Mouse (Mus musculus) brown adipose tissue, adult 24 weeks (tissue): Measurements from ENCODE around the gene 1700061G19Rik. TPM values are rescaled to one million over a fixed set of nuclear protein-coding genes. Genes with fewer than 3 reads are reported as not detected.
"Not testable (repeated sequence)": the region's sequence is repeated elsewhere in the genome, so short reads cannot be mapped to it uniquely, and the experiment has no call there.

ENCODE experiments used
- H3K27ac ChIP-seq: fragments of 200-500 bp; replicated peaks from 2 replicates; pipeline ENCODE4 v1.5.1; 2012; ENCODE audit warnings: low read depth, mild to moderate bottlenecking, low read length
- H3K4me1 ChIP-seq: fragments of 200-500 bp; 2 replicates; pipeline ENCODE4 v1.6.1; 2012; ENCODE audit warnings: low read length, mixed read lengths; ENCODE audit not compliant: control insufficient read depth, insufficient read depth, insufficient read length
- H3K4me3 ChIP-seq: fragments of 200-500 bp; 2 replicates; pipeline ENCODE4 v1.5.1; 2012; ENCODE audit warnings: low read depth, mild to moderate bottlenecking, low read length, moderate library complexity; ENCODE audit not compliant: insufficient read depth
- polyA plus RNA-seq: library from polyadenylated mRNA; stranded (reverse); fragments of >200 nt; gene quantifications from 2 replicates; pipeline ENCODE4 v1.2.4, GENCODE M21; 2012; ENCODE audit not compliant: missing spikeins, insufficient read depth, insufficient read length

1700061G19Rik gene
- polyA plus RNA-seq, 1 experiment: not detected

DNA sequence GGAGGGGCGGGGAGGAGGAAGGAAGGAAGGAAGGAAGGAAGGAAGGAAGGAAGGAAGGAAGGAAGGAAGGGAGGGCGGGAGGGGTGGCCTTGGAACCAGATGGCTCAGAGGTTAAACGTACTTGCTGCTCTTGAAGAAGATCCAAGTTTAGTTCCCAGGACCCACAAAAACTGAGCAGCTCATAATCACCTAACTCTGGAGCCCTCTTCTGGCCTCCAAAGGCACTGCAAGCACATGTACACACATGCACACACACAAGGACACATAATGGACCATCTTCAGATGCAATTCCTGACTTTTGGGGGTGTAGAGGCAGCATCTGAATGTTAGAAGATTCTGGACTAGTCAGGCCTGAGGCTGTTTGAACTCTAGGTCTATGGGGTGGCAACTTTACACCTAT lies 12.8 kb downstream of the 1700061G19Rik start:
- H3K4me1 ChIP-seq: no peaks in the 10 kb centered on the region; the same call in 1 of the 2 replicates
- no peak overlapping the region for H3K4me3 ChIP-seq
- H3K27ac ChIP-seq: no peak overlapping the region

DNA sequence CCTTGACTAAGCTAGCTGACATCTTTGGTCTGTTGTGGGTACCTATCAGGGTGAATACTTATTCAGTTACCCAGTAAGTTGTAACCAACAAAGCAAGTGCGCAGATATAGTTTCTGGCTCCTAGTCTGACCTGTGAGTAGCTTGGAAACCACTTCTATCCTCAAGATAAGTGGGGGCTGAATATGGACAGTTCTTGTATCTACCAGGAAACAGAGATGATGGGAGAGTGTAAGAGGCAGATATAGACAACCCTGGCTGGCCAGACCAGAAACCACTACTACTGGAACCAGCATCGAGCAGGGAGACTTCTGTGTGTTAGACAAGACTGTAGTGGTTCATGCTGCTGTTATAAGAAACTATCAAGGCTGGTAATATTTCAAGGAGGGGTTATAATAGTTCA lies 14.7 kb downstream of the 1700061G19Rik start:
- no peak overlapping the region for H3K4me3 ChIP-seq
- H3K4me1 ChIP-seq: no peaks in the 10 kb centered on the region
- H3K27ac ChIP-seq: no peak overlapping the region

DNA sequence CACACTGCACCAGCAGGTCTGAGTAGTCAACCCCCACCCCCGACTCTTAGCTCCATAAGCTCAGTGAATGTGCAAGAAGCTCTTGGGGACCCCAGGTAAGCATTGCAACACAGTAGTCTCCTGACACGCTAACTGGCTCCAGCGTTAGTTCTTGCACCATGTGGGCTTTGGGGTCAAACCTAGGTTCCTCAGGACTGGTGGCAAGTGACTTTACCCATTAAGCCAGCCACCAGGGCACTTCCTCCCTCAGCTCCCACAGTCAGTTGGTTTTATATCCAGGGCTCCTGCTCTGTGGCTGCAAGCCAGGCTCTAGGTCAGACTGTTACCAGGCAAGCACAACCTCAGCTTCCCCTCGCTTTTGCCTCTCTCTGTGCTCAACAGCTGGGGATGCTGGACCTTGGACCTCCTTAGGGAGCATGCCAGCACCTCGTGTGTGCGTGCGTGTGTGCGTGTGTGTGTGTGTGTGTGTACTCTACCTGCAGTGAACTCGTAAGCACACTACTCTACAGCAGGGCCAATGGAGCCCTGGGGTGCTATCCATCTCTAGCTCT lies 20.2 kb downstream of the 1700061G19Rik start:
- H3K4me3 ChIP-seq: no peak overlapping the region
- no peaks in the 10 kb centered on the region; the same call in 1 of the 2 replicates for H3K4me1 ChIP-seq
- H3K27ac ChIP-seq: no peak overlapping the region

DNA sequence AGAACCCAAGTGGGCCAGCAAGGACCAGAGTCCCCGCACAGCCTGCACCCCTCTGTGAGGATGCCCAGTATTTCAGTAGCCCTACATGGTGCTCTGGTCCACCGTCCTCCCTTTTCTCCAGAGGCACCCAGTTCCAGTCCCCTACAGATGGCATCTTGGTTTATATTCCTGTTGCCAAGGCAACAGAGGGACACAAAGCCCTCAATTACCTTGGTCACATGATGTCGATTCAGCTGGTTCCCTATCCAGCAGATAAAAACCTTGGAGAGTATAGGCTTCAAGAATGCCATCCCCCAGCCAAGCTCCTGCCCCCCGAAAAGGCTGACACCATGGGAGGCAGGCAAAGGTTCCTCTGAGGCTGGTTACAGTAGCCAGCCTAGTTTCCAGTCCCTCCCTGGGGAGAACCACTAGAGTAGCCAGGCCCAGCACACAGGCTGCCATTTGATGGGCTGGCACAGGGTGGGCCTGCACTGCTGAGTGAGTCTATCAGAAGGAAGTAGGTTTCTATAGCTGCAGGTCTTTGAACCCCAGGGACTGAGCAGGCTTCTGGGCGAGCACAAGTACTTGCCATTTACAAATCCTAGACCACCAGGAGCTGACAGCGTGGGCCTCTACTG lies 21.3 kb downstream of the 1700061G19Rik start:
- H3K4me1 ChIP-seq: no peaks in the 10 kb centered on the region; the same call in 1 of the 2 replicates

DNA sequence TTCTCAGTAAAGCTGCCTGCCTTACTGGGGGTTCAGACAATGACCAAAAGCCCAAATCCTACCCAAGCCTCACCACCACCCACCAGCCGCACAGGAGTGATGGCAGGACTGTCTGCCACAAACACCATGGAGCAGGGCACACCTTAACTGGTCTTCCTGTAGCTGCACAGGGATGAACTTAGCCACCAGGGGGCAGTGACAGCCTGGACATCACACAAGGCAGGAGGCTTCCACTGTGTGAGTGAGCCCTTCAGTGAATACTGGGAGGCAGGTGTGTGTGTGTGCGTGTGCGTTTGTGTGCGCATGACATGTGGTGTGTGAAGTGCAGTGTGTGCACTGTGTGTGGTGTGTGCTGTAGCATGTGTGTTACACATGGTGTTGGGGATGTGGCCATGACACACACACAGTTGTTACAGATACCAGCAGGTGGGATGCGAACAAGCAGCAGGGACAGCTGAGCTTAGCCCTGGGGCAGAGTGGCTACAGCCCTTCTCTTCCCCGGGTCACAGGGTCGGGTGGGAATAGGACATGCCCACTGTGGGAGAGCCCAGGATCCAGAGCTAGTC lies 22.4 kb downstream of the 1700061G19Rik start:
- H3K4me1 ChIP-seq: no peaks in the 10 kb centered on the region; the same call in 1 of the 2 replicates
- H3K4me3 ChIP-seq: no peak overlapping the region
- H3K27ac ChIP-seq: no peak overlapping the region

More for the DNA sequence above, 21.3 kb downstream of the 1700061G19Rik start:
- Histone ChIP-seq H3K27ac (no peak overlapping the region), H3K4me3 (no peak overlapping the region)

DNA sequence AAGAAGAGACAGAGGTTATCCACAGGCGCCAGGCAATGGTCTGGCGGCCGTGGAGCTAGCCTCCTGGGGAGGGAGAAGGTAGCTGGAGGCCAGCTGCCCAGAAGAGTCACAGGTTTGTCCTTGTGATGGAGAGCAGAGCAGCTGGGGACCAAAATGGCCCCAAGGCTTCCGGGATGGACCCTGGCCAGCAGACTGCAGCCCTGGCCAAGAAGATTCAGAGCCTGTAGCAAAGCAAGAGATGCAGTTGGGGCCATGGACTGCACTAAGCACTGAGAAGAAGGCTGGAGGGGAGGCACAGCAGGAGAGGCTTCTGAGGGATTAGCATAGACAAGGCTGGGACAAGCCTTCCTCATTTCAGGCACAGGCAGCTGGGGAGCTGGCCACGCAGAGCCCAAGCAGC lies 27.4 kb downstream of the 1700061G19Rik start:
- Histone ChIP-seq H3K27ac (no peak overlapping the region), H3K4me3 (no peak overlapping the region), H3K4me1 (no peaks in the 10 kb centered on the region; the same call in 1 of the 2 replicates)

DNA sequence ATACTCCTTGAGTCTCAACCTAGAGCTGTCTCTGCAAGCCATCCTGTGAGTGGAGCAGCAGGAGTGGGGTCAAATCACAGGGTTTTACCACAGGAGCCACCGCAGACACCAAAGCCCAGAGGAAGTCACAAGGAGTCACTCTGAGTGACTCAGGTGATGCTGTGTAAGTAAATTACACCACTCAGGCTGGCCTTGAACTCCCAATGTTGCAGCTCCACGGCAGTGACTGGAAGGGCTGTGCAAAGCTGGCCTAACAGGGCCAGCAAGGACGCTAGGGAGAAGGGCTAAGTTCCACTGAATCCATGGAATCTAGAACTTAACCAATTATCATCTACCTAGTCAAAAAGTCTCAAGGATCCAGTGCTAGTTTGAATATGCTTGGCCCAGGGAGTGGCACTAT lies 30.9 kb downstream of the 1700061G19Rik start:
- Histone ChIP-seq H3K27ac (no peak overlapping the region), H3K4me3 (no peak overlapping the region), H3K4me1 (no peaks in the 10 kb centered on the region; the same call in 1 of the 2 replicates)

DNA sequence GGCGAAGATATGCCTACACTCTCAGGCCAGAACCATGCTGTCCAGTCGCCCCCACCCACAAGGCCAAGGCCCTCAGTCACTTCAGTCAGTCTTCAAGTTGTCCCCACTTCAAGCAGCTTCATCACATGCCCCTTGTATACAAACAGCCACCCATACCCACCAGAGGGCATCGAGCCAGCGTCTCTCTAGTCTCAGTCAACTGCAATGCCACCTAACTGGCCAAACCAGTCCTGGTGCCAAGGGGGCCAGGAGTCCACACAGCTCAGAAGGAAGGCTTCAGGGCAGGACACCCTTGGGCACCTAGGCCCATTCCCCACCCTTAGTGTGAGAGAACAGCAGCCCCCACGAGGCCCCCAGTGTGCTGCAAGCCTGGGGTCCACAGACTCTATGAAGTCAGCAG lies 31.8 kb downstream of the 1700061G19Rik start:
- Histone ChIP-seq H3K4me3 (no peak overlapping the region), H3K4me1 (no peaks in the 10 kb centered on the region; the same call in 1 of the 2 replicates), H3K27ac (no peak overlapping the region)

DNA sequence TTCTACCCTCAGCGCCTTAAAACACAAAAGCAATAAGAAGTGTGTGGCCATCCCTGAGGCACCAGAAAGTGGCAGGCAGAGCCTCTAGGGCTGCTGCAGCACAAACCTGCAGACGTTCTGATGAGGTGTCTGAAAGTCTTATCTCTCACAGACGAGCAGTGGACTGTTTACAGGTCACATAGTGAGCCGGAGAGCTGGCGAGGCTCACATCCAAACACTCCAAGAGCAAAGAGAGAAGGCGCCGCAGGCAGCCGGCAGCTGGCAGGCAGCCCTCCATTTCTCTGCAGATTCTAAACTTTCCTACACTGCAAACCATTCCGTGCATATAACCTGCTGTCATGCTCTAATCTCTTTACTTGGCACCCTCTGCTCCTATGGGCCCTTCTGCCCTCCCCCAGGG lies 32.6 kb downstream of the 1700061G19Rik start:
- Histone ChIP-seq H3K4me3 (no peak overlapping the region), H3K27ac (no peak overlapping the region), H3K4me1 (no peaks in the 10 kb centered on the region; the same call in 1 of the 2 replicates)

DNA sequence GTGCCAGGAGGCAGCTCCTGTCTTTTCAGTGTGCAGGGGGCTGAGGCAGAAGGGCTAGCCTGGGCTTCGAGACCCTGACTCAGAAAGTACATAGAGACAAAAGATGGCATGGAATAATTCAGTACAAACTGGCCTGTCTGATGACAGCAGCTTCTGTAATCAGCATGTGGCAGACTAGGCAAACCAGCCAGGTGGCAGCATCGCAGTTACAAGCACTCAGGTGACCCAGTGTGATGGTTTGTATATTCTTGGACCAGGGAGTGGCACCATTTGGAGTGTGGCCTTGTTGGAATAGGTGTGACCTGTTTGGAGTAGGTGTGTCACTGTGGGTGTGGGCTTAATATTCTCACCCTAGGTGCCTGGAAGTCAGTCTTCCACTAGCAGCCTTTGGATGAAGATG lies 34.5 kb downstream of the 1700061G19Rik start:
- not testable (repeated sequence) for H3K4me1 ChIP-seq, H3K27ac ChIP-seq, H3K4me3 ChIP-seq

DNA sequence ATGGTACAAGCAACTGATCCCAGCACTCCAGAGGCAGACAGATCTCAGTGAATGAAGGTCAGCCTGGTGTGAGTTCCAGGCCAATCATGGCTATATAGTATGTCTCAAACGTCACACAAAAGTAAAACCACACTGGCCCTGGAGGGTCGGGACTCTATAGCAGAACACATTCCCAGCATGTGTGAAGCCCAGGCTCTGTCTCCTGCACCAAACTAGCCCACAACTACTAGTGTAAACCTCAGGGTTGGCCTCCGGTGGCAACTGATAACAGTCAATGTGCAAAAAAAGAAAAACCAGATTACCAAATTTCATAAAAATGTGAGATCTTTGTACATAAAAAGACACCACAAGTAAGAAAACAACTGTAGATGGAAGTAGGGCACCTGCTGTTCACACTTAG lies 37.7 kb downstream of the 1700061G19Rik start:
- no peak overlapping the region for H3K27ac ChIP-seq
- H3K4me3 ChIP-seq: no peak overlapping the region
- peaks cover 2% of the 10 kb centered on the region; the same call in 1 of the 2 replicates for H3K4me1 ChIP-seq

DNA sequence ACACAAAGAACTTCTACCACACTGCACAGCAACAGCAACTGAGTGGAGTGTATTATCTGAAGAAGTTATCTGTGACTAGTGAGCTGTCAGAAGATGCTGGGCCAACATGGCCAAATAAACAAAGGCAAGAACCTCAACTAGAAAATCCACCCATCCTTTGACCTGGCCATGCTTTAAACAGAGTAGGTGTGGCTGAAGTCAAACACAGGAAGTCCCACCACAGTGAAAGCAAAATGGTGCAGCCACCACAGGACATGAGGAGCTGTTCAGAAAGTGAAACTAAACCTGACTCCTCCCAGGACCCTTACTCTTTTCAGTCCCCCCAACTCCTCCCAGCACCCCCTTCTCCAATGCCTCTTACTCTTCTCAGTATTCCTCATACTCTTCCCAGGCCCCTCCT lies 38.2 kb downstream of the 1700061G19Rik start:
- Histone ChIP-seq H3K27ac (no peak overlapping the region), H3K4me3 (no peak overlapping the region), H3K4me1 (peaks cover 2% of the 10 kb centered on the region; the same call in 1 of the 2 replicates)

DNA sequence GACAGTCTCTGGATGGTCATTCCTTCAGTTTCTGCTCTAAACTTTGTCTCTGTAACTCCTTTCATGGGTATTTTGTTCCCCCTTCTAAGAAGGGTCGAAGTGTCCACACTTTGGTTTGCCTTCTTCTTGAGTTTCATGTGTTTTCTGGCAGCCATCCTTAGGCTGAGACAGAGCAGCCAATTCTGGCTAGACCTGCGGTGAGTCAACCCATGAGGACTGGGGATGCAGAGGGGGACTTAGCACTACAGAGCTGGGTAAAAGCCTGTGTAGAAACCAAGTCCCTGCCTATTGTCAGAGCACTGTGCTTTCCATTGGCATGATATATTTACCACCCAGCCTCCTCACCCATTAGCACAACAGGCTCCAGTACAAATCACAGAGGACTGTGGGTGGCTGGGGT lies 41.9 kb downstream of the 1700061G19Rik start:
- H3K27ac ChIP-seq: no peak overlapping the region

DNA sequence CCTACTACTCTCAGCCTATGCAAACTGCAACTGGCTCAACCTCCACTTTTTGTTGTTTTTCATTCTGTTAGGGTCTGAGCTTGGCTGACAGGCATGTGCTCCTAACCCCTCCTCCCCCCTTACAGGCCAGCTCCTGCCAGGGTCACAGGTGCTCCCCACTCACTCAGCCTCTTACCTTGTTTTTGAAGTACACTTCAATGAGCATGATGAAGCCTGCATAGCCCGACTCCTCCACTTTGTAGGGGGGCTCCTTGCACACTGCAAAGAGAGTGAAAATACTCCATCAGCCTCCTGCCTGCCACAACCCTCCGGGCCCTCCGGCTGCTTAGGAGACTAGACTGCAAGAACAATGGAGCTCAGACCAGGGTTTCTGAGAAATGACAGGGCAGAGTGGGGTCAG lies 44.4 kb downstream of the 1700061G19Rik start:
- no peak overlapping the region for H3K27ac ChIP-seq
- no peak overlapping the region for H3K4me3 ChIP-seq
- H3K4me1 ChIP-seq: no peaks in the 10 kb centered on the region

More for the DNA sequence above, 41.9 kb downstream of the 1700061G19Rik start:
- peaks cover 2% of the 10 kb centered on the region; the same call in 1 of the 2 replicates for H3K4me1 ChIP-seq
- no peak overlapping the region for H3K4me3 ChIP-seq

DNA sequence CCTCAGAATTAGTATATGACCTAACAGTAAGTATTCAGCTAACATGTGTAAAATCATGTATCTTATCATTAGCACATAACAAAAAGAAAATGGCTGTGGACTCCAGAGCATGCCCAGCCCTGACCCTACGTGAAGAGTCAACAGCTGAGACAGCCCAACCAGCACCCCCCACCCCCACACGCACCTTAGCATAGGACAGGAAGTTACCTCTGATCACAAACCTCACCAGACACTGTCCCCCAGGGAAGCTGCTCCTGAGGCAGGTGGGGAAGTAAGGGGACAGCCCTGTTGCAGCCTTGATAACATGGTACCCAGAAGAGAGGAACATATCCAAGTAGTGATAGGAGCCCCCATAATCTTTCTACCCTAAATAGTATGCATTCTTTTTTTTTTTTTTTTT lies 50.7 kb downstream of the 1700061G19Rik start:
- no peak overlapping the region for H3K4me3 ChIP-seq
- H3K4me1 ChIP-seq: no peaks in the 10 kb centered on the region

DNA sequence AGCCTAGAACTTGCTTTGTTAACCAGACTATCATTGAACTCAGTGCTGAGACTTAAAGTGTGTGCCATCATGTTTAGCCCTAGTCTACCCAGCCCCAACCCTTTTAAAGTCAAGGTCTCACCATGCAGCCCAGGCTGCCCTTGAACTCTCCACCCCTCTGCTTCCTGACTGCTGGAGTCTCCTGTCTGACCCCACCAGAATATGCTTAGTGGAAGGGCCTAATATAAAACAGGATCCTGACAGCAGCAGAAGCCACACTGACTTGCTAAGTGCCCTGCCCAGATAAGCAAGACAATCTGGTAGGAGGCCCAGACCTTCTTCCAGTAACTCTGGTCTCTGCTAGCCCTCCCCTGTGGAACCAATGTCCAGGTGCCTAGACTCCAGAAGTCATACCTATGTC lies 53.8 kb downstream of the 1700061G19Rik start:
- H3K4me1 ChIP-seq: no peaks in the 10 kb centered on the region
- H3K27ac ChIP-seq: no peak overlapping the region
- H3K4me3 ChIP-seq: no peak overlapping the region

More for the DNA sequence above, 50.7 kb downstream of the 1700061G19Rik start:
- H3K27ac ChIP-seq: no peak overlapping the region
